Mouse (Mus musculus) B cell, adult 62 days (primary cell): Measurements from ENCODE around the gene Foxr1. TPM values are rescaled to one million over a fixed set of nuclear protein-coding genes. Genes with fewer than 3 reads are reported as not detected.

Source experiments
- total RNA-seq: library from RNA; stranded (reverse); gene quantifications from 4 replicates; pipeline ENCODE4 v1.2.4, GENCODE M21; 2023

Gene Foxr1
- total RNA-seq: not detected in 4 replicates

DNA sequence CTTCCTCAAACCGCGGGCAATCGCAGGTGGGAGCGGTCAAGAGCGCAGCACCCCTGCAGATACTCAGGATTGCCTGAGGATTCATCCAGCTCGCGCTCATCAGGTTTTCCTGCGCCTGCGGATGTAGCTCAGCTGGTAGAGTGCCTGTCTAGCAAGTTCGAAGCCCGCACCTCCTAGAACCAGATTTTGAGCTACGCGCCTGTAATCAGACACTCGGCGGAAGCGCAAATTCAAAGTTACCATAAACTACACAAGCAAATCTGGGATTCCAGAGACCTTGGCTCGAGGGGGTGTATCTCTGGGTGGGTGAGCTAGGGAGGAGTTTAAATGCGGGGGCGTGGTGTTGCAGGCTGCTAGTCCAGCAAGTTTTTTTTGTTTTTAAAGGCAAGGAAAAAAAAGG is at the start of gene Foxr1:
Gene Foxr1 (minus strand): TSS at position 176 of the 400 bp plus-strand sequence.

DNA sequence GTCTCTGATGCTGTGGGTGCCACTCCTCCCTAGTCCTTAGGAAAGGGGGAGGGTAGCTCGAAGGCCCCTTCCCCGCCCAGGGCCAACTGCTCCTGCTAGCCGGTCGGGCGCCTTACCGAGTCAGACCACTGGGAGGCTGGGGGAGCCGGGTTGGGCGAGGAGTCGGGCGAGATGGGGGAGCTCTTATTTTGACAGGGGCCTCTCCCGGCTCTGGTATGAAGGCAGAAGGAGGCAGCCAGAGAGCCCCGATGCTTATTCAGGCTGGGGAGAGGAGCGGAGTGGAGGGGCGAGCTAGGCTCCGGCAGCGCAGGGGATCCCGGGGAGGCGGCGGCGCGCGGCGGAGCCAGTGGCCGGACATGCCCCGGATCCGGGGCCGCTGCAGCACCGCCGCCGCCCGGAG is 41.6 kb upstream of the Foxr1 start, which contains the start of gene Bcl9l:
Gene Bcl9l (plus strand): TSS at position 274 of the 400 bp plus-strand sequence.

GRCm38 (mm10) chr9:44454891-44455220 is 13.9 kb upstream of the Foxr1 start, which contains the start of gene Upk2:
TSS of gene Upk2 (minus strand) at chr9:44454976.

DNA sequence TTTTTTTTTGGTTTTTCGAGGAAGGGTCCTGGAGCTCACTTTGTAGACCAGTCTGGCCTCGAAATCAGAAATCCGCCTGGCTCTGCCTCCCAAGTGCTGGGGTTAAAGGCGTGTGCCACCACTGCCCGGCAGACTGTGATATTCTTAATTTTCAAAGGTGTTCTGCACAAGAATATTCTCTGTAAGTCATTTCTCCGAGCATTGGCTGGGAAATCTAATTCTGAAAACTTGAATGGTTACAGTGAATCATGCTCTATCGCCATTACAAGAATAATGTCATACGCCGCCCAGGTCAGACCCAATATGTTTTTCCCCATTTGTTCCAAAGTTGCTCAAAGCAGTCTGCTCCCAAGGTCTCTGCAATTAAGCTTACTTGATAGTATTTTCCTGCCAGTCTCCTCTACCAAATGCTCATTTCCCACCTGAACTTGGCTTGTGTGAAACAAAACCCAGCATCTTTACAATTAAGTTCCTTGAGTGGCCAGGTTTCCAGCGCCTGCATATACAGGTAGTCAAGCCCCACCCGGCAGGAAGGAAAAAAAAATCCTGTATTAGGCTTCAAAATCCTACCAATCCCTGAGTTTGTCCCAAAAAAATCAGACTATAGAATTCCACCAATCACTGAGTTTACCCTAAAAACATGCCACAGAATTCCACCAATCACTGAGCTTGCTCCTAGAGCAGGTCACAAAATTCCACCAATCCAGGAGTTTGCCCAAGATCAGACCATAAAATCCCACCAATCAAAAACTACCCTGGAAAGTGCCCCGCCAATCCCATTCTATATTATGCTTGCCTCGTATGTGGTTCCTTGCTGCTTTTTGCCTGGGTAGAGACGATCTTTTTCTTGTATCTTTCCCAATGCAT is 22.2 kb downstream of the Foxr1 start, which contains the start of gene Ccdc84:
Gene Ccdc84 (minus strand): TSS at position 51 of the 867 bp plus-strand sequence.

GRCm38 (mm10) chr9:44406906-44407751 is 33.8 kb downstream of the Foxr1 start, which contains the start of the genes Rps25 and Trappc4:
TSS of gene Rps25 (plus strand) at chr9:44407139.
TSS of gene Trappc4 (minus strand) at chr9:44407600.

GRCm38 (mm10) chr9:44396684-44397411 is 44.1 kb downstream of the Foxr1 start, which contains the start of gene Slc37a4:
TSS of gene Slc37a4 (plus strand) at chr9:44396852.

Other genes starting within 250 kb of the Foxr1 start
- gene Cbl, start 207.1 kb downstream of the Foxr1 start, total RNA-seq: 133 to 146 TPM (median 140 TPM) in 4 replicates
- not detected in 4 replicates for gene Ccdc153, start 200.5 kb downstream of the Foxr1 start, total RNA-seq
- gene Pdzd3, start 189.7 kb downstream of the Foxr1 start, total RNA-seq: not detected in 4 replicates
- 4.3 to 6.5 TPM (median 6.0 TPM) in 4 replicates for gene Nlrx1, start 172.5 kb downstream of the Foxr1 start, total RNA-seq
- gene Abcg4, start 152.5 kb downstream of the Foxr1 start, total RNA-seq: not detected in 4 replicates
- gene Hinfp, start 135.5 kb downstream of the Foxr1 start, total RNA-seq: 52.6 to 65.7 TPM (median 58.7 TPM) in 4 replicates
- 17.0 to 21.3 TPM (median 20.4 TPM) in 4 replicates for gene C2cd2l, start 120.9 kb downstream of the Foxr1 start, total RNA-seq
- 8.1 to 11.0 TPM (median 9.4 TPM) in 4 replicates for gene Dpagt1, start 115.1 kb downstream of the Foxr1 start, total RNA-seq
- 34.2 to 44.5 TPM (median 37.9 TPM) in 4 replicates for gene H2afx, start 106.4 kb downstream of the Foxr1 start, total RNA-seq
- 14.8 to 18.8 TPM (median 16.7 TPM) in 4 replicates for gene Hmbs, start 96.9 kb downstream of the Foxr1 start, total RNA-seq
- 60.1 to 72.9 TPM (median 69.4 TPM) in 4 replicates for gene Vps11, start 79.5 kb downstream of the Foxr1 start, total RNA-seq
- 74.5 to 88.3 TPM (median 81.6 TPM) in 4 replicates for gene Hyou1, start 61.6 kb downstream of the Foxr1 start, total RNA-seq
- gene Slc37a4, start 44.3 kb downstream of the Foxr1 start, total RNA-seq: 16.5 to 19.7 TPM (median 17.7 TPM) in 4 replicates
- gene Rps25, start 34.0 kb downstream of the Foxr1 start, total RNA-seq: 2,372 to 2,652 TPM (median 2,528 TPM) in 4 replicates
- gene Trappc4, start 33.5 kb downstream of the Foxr1 start, total RNA-seq: 56.6 to 62.6 TPM (median 60.0 TPM) in 4 replicates
- 38.7 to 53.8 TPM (median 40.0 TPM) in 4 replicates for gene Ccdc84, start 22.6 kb downstream of the Foxr1 start, total RNA-seq
- not detected in 4 replicates for gene Upk2, start 13.8 kb upstream of the Foxr1 start, total RNA-seq
- gene Bcl9l, start 41.7 kb upstream of the Foxr1 start, total RNA-seq: 95.6 to 104 TPM (median 102 TPM) in 4 replicates
- 251 to 279 TPM (median 270 TPM) in 4 replicates for gene Cxcr5, start 120.7 kb upstream of the Foxr1 start, total RNA-seq
- gene Ddx6, start 163.8 kb upstream of the Foxr1 start, total RNA-seq: 298 to 313 TPM (median 307 TPM) in 4 replicates
- not detected in 4 replicates for gene Treh, start 232.1 kb upstream of the Foxr1 start, total RNA-seq